Mouse (Mus musculus) 416B (cell line): ENCODE measurements around the gene Zfp459.
"Not testable (repeated sequence)": the region's sequence is repeated elsewhere in the genome, so short reads cannot be mapped to it uniquely, and the experiment has no call there.

Experiments
- DNase-seq: peaks from one replicate; pipeline ENCODE4 v3.0.0; 2011; ENCODE audit warnings: low read depth

Zfp459 gene

GRCm38 (mm10) chr13:67421207-67421857 lies at the start of gene Zfp459:
Gene Zfp459 (minus strand): TSS chr13:67421418.
- no peak for DNase-seq

- no peak for DNase-seq
Observed at GRCm38 (mm10) chr13:67469274-67469673, 48.1 kb upstream of the Zfp459 start.

- DNase-seq: peak; percentile 73
Observed at GRCm38 (mm10) chr13:67463506-67464185, 42.4 kb upstream of the Zfp459 start.

- no peak for DNase-seq
Observed at GRCm38 (mm10) chr13:67452021-67452309, 30.7 kb upstream of the Zfp459 start.

GRCm38 (mm10) chr13:67451172-67452020 lies 30.2 kb upstream of the Zfp459 start, which contains the start of gene Zfp874a:
Gene Zfp874a (minus strand): TSS chr13:67451624.
- DNase-seq: peak; percentile 90

- not testable (repeated sequence) for DNase-seq
Observed at GRCm38 (mm10) chr13:67437095-67437494, 15.9 kb upstream of the Zfp459 start.

GRCm38 (mm10) chr13:67428116-67428515 lies 6.9 kb upstream of the Zfp459 start:
- no peak for DNase-seq

GRCm38 (mm10) chr13:67425699-67426098 lies 4.5 kb upstream of the Zfp459 start:
- not testable (repeated sequence) for DNase-seq

GRCm38 (mm10) chr13:67422532-67422931 lies 1.3 kb upstream of the Zfp459 start:
- not testable (repeated sequence) for DNase-seq

GRCm38 (mm10) chr13:67420558-67421206 lies 536 bp downstream of the Zfp459 start:
- DNase-seq: no peak

- DNase-seq: peak; percentile 20
Observed at GRCm38 (mm10) chr13:67416811-67417210, 4.4 kb downstream of the Zfp459 start.

GRCm38 (mm10) chr13:67415759-67416158 lies 5.5 kb downstream of the Zfp459 start:
- no peak for DNase-seq

- peak; percentile 23 for DNase-seq
Observed at GRCm38 (mm10) chr13:67413634-67414033, 7.6 kb downstream of the Zfp459 start.

GRCm38 (mm10) chr13:67399183-67399903 lies 21.9 kb downstream of the Zfp459 start, which contains the start of gene Zfp429:
Gene Zfp429 (minus strand): TSS chr13:67399819.
- DNase-seq: peak; percentile 77

- DNase-seq: peak; percentile 46
Observed at GRCm38 (mm10) chr13:67376255-67376654, 45.0 kb downstream of the Zfp459 start.

GRCm38 (mm10) chr13:67375050-67375911 lies 45.9 kb downstream of the Zfp459 start, which contains the start of the genes Gm28041 and Zfp456:
Gene Gm28041 (minus strand): TSS chr13:67375733.
Gene Zfp456 (minus strand): TSS chr13:67375810.
- peak; percentile 91 for DNase-seq

GRCm38 (mm10) chr13:67360131-67360744 lies 61.0 kb downstream of the Zfp459 start, which contains the start of the genes Gm28044 and Zfp953:
Gene Gm28044 (minus strand): TSS chr13:67360536.
Gene Zfp953 (minus strand): TSS chr13:67360605.
- DNase-seq: peak; percentile 90
